Mouse (Mus musculus) CH12F3 (cell line): ENCODE measurements around the gene Arx.

Experiments used
- in situ Hi-C: fragments of 300-500 bp; cut with MboI; formaldehyde crosslinking; loops from 2 replicates; pipeline ENCODE4 v1.14.3; 2020; ENCODE audit warnings: low sequenced_read_pairs

The Arx gene

DNA sequence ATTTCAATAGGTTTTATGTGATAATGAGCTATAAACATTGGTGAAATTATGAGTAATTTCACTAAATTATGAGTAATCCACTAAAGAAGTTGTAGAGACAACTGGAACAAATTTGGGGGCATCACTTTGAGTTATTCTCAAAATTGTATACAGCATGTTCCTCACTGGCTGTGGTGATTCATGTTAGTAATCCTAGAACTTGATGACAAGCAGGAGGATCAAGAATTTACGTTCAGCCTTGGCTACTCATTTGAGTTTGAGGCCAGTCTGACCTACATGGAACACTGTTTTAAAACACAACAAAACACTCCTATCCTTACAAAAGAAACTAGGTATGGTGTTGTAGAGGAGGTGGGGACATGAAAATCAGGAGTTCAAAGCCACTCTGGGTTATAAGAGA is 35.1 kb downstream of the Arx start:
- in situ Hi-C loops, result no loop called here
